Mouse (Mus musculus): ENCODE measurements around the gene Wbp2.
"Not testable (repeated sequence)": the region's sequence is repeated elsewhere in the genome, so short reads cannot be mapped to it uniquely, and the experiment has no call there.

Wbp2 gene

GRCm38 (mm10) chr11:116086258-116087193 lies at the start of gene Wbp2:
Gene Wbp2, minus strand, starts transcription at chr11:116086995.
- peak; percentile 100 for DNase-seq (ENCODE audit: low read depth)

GRCm38 (mm10) chr11:116134171-116134570 lies 47.4 kb upstream of the Wbp2 start:
- DNase-seq (ENCODE audit: low read depth): no peak

GRCm38 (mm10) chr11:116133497-116133896 lies 46.7 kb upstream of the Wbp2 start:
- no peak for DNase-seq (ENCODE audit: low read depth)

- no peak for DNase-seq (ENCODE audit: low read depth)
Observed at GRCm38 (mm10) chr11:116132366-116133333, 45.9 kb upstream of the Wbp2 start.

GRCm38 (mm10) chr11:116131349-116132170 lies 44.8 kb upstream of the Wbp2 start:
- DNase-seq (ENCODE audit: low read depth): no peak

GRCm38 (mm10) chr11:116130488-116131205 lies 43.9 kb upstream of the Wbp2 start, which contains the start of gene Trim65:
Gene Trim65, minus strand, starts transcription at chr11:116131128.
- DNase-seq (ENCODE audit: low read depth): peak; percentile 67

GRCm38 (mm10) chr11:116129993-116130487 lies 43.2 kb upstream of the Wbp2 start:
- DNase-seq (ENCODE audit: low read depth): no peak

GRCm38 (mm10) chr11:116129091-116129790 lies 42.4 kb upstream of the Wbp2 start:
- DNase-seq (ENCODE audit: low read depth): no peak

GRCm38 (mm10) chr11:116127986-116128385 lies 41.2 kb upstream of the Wbp2 start:
- no peak for DNase-seq (ENCODE audit: low read depth)

- no peak for DNase-seq (ENCODE audit: low read depth)
Observed at GRCm38 (mm10) chr11:116127156-116127980, 40.6 kb upstream of the Wbp2 start, which contains the start of gene Trim47. Gene Trim47, minus strand, starts transcription at chr11:116127210.

GRCm38 (mm10) chr11:116126261-116126660 lies 39.5 kb upstream of the Wbp2 start:
- no peak for DNase-seq (ENCODE audit: low read depth)

- DNase-seq (ENCODE audit: low read depth): not testable (repeated sequence)
Observed at GRCm38 (mm10) chr11:116121731-116122245, 35.0 kb upstream of the Wbp2 start.

- no peak for DNase-seq (ENCODE audit: low read depth)
Observed at GRCm38 (mm10) chr11:116117819-116118218, 31.0 kb upstream of the Wbp2 start.

GRCm38 (mm10) chr11:116117241-116117640 lies 30.4 kb upstream of the Wbp2 start:
- DNase-seq (ENCODE audit: low read depth): peak; percentile 78

- no peak for DNase-seq (ENCODE audit: low read depth)
Observed at GRCm38 (mm10) chr11:116111611-116112203, 24.9 kb upstream of the Wbp2 start.

GRCm38 (mm10) chr11:116111067-116111466 lies 24.3 kb upstream of the Wbp2 start:
- DNase-seq (ENCODE audit: low read depth): no peak

- DNase-seq (ENCODE audit: low read depth): no peak
Observed at GRCm38 (mm10) chr11:116110540-116110939, 23.7 kb upstream of the Wbp2 start.

GRCm38 (mm10) chr11:116110131-116110530 lies 23.3 kb upstream of the Wbp2 start:
- no peak for DNase-seq (ENCODE audit: low read depth)
